Mouse (Mus musculus): Measurements from ENCODE around the gene Rilpl1. TPM values are rescaled to one million over a fixed set of nuclear protein-coding genes. Genes with fewer than 3 reads are reported as not detected.

Gene Rilpl1
- polyA plus RNA-seq, 1 experiment from 2014 or later = 22.7 TPM

- WGBS = 94% methylated on average over 5 of the region's 5 CpGs
- H3K4me1 ChIP-seq = peaks cover 20% of the 10 kb centered on the region
- H3K9me3 ChIP-seq (replicated peaks) = no peaks in the 10 kb centered on the region; the same call in 1 of the 2 replicates
- H3K36me3 ChIP-seq = peaks cover 59% of the 10 kb centered on the region
- no peak for DNase-seq (ENCODE audit: low spot score)
- H3K4me3 ChIP-seq = no peak overlapping the region
- no peak overlapping the region for H3K27ac ChIP-seq (replicated peaks)
- no peaks in the 10 kb centered on the region for H3K27me3 ChIP-seq (ENCODE audit: low read depth, poor library complexity, severe bottlenecking)
These were observed 6.2 kb downstream of the Rilpl1 start for GRCm38 (mm10) chr5:124524943-124525342.

GRCm38 (mm10) chr5:124523032-124523431, 8.2 kb downstream of the Rilpl1 start:
- H3K4me3 ChIP-seq = no peak overlapping the region
- no peaks in the 10 kb centered on the region for H3K27me3 ChIP-seq (ENCODE audit: low read depth, poor library complexity, severe bottlenecking)
- 95% methylated on average over 8 of the region's 8 CpGs for WGBS
- H3K36me3 ChIP-seq = peaks cover 76% of the 10 kb centered on the region
- H3K9me3 ChIP-seq (replicated peaks) = no peaks in the 10 kb centered on the region; the same call in 1 of the 2 replicates
- H3K4me1 ChIP-seq = peaks cover 5% of the 10 kb centered on the region
- no peak for DNase-seq (ENCODE audit: low spot score)
- no peak overlapping the region for H3K27ac ChIP-seq (replicated peaks)

GRCm38 (mm10) chr5:124521588-124521987, 9.6 kb downstream of the Rilpl1 start:
- 83% methylated on average over 4 of the region's 4 CpGs for WGBS
- no peaks in the 10 kb centered on the region for H3K27me3 ChIP-seq (ENCODE audit: low read depth, poor library complexity, severe bottlenecking)
- peaks cover 4% of the 10 kb centered on the region; the same call in 1 of the 2 replicates for H3K4me1 ChIP-seq
- no peak overlapping the region for H3K4me3 ChIP-seq
- no peaks in the 10 kb centered on the region; the same call in 1 of the 2 replicates for H3K9me3 ChIP-seq (replicated peaks)
- H3K27ac ChIP-seq (replicated peaks) = no peak overlapping the region
- H3K36me3 ChIP-seq = peaks cover 85% of the 10 kb centered on the region
- no peak for DNase-seq (ENCODE audit: low spot score)

- no peak overlapping the region for H3K27ac ChIP-seq (replicated peaks)
- no peaks in the 10 kb centered on the region; the same call in 1 of the 2 replicates for H3K9me3 ChIP-seq (replicated peaks)
- 79% methylated on average over 10 of the region's 10 CpGs for WGBS
- no peak overlapping the region for H3K4me3 ChIP-seq
- peaks cover 86% of the 10 kb centered on the region for H3K36me3 ChIP-seq
- peaks cover 4% of the 10 kb centered on the region; the same call in 1 of the 2 replicates for H3K4me1 ChIP-seq
- DNase-seq (ENCODE audit: low spot score) = no peak
- H3K27me3 ChIP-seq (ENCODE audit: low read depth, poor library complexity, severe bottlenecking) = no peaks in the 10 kb centered on the region
These were observed 12.5 kb downstream of the Rilpl1 start for GRCm38 (mm10) chr5:124518648-124519047.

GRCm38 (mm10) chr5:124515789-124516188, 15.4 kb downstream of the Rilpl1 start:
- no peaks in the 10 kb centered on the region for H3K9me3 ChIP-seq (replicated peaks)
- H3K27me3 ChIP-seq (ENCODE audit: low read depth, poor library complexity, severe bottlenecking) = no peaks in the 10 kb centered on the region
- H3K36me3 ChIP-seq = peaks cover 95% of the 10 kb centered on the region
- peaks cover 4% of the 10 kb centered on the region; the same call in 1 of the 2 replicates for H3K4me1 ChIP-seq
- no peak overlapping the region for H3K27ac ChIP-seq (replicated peaks)
- 88% methylated on average over 5 of the region's 5 CpGs for WGBS
- DNase-seq (ENCODE audit: low spot score) = no peak
- no peak overlapping the region for H3K4me3 ChIP-seq

- Histone ChIP-seq H3K27ac (replicated peaks) (no peak overlapping the region), H3K4me1 (no peaks in the 10 kb centered on the region), H3K36me3 (peaks cover 96% of the 10 kb centered on the region), H3K27me3 (ENCODE audit: low read depth, poor library complexity, severe bottlenecking) (no peaks in the 10 kb centered on the region), H3K9me3 (replicated peaks) (no peaks in the 10 kb centered on the region), H3K4me3 (no peak overlapping the region)
- DNase-seq (ENCODE audit: low spot score) = no peak
- 88% methylated on average over 10 of the region's 10 CpGs for WGBS
These were observed 20.6 kb downstream of the Rilpl1 start for GRCm38 (mm10) chr5:124510536-124511050.

- Histone ChIP-seq H3K27ac (replicated peaks) (no peak overlapping the region), H3K4me3 (no peak overlapping the region), H3K9me3 (replicated peaks) (no peaks in the 10 kb centered on the region), H3K36me3 (peaks cover 96% of the 10 kb centered on the region), H3K4me1 (no peaks in the 10 kb centered on the region), H3K27me3 (ENCODE audit: low read depth, poor library complexity, severe bottlenecking) (no peaks in the 10 kb centered on the region)
- DNase-seq (ENCODE audit: low spot score) = no peak
- 80% methylated on average over 12 of the region's 12 CpGs for WGBS
These were observed 21.4 kb downstream of the Rilpl1 start for GRCm38 (mm10) chr5:124509742-124510237.

GRCm38 (mm10) chr5:124509200-124509599, 22.0 kb downstream of the Rilpl1 start:
- H3K27ac ChIP-seq (replicated peaks) = no peak overlapping the region
- peaks cover 96% of the 10 kb centered on the region for H3K36me3 ChIP-seq
- no peaks in the 10 kb centered on the region for H3K27me3 ChIP-seq (ENCODE audit: low read depth, poor library complexity, severe bottlenecking)
- no peaks in the 10 kb centered on the region for H3K9me3 ChIP-seq (replicated peaks)
- H3K4me3 ChIP-seq = no peak overlapping the region
- DNase-seq (ENCODE audit: low spot score) = no peak
- WGBS = 92% methylated on average over 6 of the region's 6 CpGs
- H3K4me1 ChIP-seq = no peaks in the 10 kb centered on the region

- Histone ChIP-seq H3K27ac (replicated peaks) (no peak overlapping the region), H3K4me1 (no peaks in the 10 kb centered on the region), H3K36me3 (peaks cover 96% of the 10 kb centered on the region), H3K4me3 (no peak overlapping the region), H3K9me3 (replicated peaks) (no peaks in the 10 kb centered on the region), H3K27me3 (ENCODE audit: low read depth, poor library complexity, severe bottlenecking) (no peaks in the 10 kb centered on the region)
- DNase-seq (ENCODE audit: low spot score) = no peak
- 86% methylated on average over 10 of the region's 10 CpGs for WGBS
These were observed 24.3 kb downstream of the Rilpl1 start for GRCm38 (mm10) chr5:124506731-124507359.

- H3K4me3 ChIP-seq = no peak overlapping the region
- DNase-seq (ENCODE audit: low spot score) = no peak
- H3K4me1 ChIP-seq = no peaks in the 10 kb centered on the region
- no peaks in the 10 kb centered on the region for H3K9me3 ChIP-seq (replicated peaks)
- peaks cover 96% of the 10 kb centered on the region for H3K36me3 ChIP-seq
- H3K27ac ChIP-seq (replicated peaks) = no peak overlapping the region
- no peaks in the 10 kb centered on the region for H3K27me3 ChIP-seq (ENCODE audit: low read depth, poor library complexity, severe bottlenecking)
- 95% methylated on average over 4 of the region's 4 CpGs for WGBS
These were observed 26.0 kb downstream of the Rilpl1 start for GRCm38 (mm10) chr5:124505235-124505634.

- peaks cover 87% of the 10 kb centered on the region for H3K36me3 ChIP-seq
- H3K27me3 ChIP-seq (ENCODE audit: low read depth, poor library complexity, severe bottlenecking) = no peaks in the 10 kb centered on the region
- no peak for DNase-seq (ENCODE audit: low spot score)
- no peaks in the 10 kb centered on the region for H3K9me3 ChIP-seq (replicated peaks)
- WGBS = 66% methylated on average over 14 of the region's 14 CpGs
- no peak overlapping the region for H3K27ac ChIP-seq (replicated peaks)
- no peak overlapping the region for H3K4me3 ChIP-seq
- H3K4me1 ChIP-seq = peaks cover 9% of the 10 kb centered on the region
These were observed 27.4 kb downstream of the Rilpl1 start for GRCm38 (mm10) chr5:124503742-124504141.

GRCm38 (mm10) chr5:124501541-124501940, 29.6 kb downstream of the Rilpl1 start:
- H3K4me1 ChIP-seq = peaks cover 19% of the 10 kb centered on the region
- H3K9me3 ChIP-seq (replicated peaks) = no peaks in the 10 kb centered on the region
- no peak overlapping the region for H3K27ac ChIP-seq (replicated peaks)
- no peaks in the 10 kb centered on the region for H3K27me3 ChIP-seq (ENCODE audit: low read depth, poor library complexity, severe bottlenecking)
- WGBS = 93% methylated on average over 10 of the region's 10 CpGs
- DNase-seq (ENCODE audit: low spot score) = no peak
- no peak overlapping the region for H3K4me3 ChIP-seq
- H3K36me3 ChIP-seq = peaks cover 87% of the 10 kb centered on the region

- H3K27ac ChIP-seq (replicated peaks) = no peak overlapping the region
- H3K36me3 ChIP-seq = peaks cover 88% of the 10 kb centered on the region
- peaks cover 29% of the 10 kb centered on the region for H3K4me1 ChIP-seq
- H3K9me3 ChIP-seq (replicated peaks) = no peaks in the 10 kb centered on the region
- H3K27me3 ChIP-seq (ENCODE audit: low read depth, poor library complexity, severe bottlenecking) = no peaks in the 10 kb centered on the region
- H3K4me3 ChIP-seq = no peak overlapping the region
- WGBS = 98% methylated on average over 3 of the region's 3 CpGs
- no peak for DNase-seq (ENCODE audit: low spot score)
These were observed 30.6 kb downstream of the Rilpl1 start for GRCm38 (mm10) chr5:124500573-124500972.

All from midbrain, embryonic 10.5 days (tissue).